Mouse (Mus musculus) spleen, postnatal 36 days (tissue): ENCODE measurements around the gene Sec14l5.

Experiments
- DNase-seq, 2 experiments: peaks; one replicate each; pipeline ENCODE4 v3.0.0; 2022; ENCODE audit warnings: low spot score in 2 of 2, mixed read lengths in 1 of 2

Gene Sec14l5

DNA sequence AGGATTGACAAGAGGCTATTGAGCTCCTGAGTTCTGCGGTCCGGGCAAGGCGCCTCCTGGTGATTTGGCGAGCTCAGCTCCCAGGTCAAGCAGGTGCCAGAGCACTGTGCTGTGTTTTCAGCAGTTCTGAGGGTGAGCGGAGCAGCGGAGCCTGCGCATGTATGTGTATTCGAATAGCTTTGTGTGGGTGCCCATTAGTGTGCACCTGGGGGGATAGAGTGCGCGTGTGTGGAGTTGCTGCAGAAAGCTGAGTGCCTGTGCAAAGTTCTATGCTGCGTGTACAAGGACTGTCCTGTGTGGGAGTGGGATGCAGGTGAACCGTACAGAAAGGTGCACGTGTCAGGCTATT, at the start of gene Sec14l5:
TSS of gene Sec14l5 (plus strand) at position 73 of the 349 bp plus-strand sequence.
- DNase-seq = no peak

DNA sequence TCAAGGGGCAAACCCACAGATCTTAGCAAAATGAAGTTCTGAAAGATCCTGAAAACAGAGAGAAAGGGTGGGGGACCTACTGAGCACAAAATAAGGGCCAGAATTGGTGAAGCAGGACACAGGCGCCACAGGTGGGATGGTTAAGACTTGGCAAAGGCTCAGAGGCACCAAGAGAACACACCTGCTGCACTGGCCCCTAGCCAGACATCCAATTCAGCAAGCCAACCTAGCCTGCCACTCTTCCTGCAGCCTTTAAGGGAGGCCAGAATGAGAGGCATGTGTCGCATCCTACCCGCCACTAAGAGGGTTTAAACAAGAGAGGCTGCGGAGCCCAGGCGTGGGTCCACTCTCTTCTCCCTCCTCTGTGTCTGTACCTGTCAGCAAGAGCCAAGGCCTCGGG, 45.9 kb upstream of the Sec14l5 start:
- DNase-seq = no peak

- DNase-seq = no peak
Measured at GRCm38 (mm10) chr16:5109877-5110276, 37.0 kb upstream of the Sec14l5 start.

GRCm38 (mm10) chr16:5111021-5111420, 35.9 kb upstream of the Sec14l5 start:
- DNase-seq = no peak

GRCm38 (mm10) chr16:5113002-5113550, 33.8 kb upstream of the Sec14l5 start:
- no peak for DNase-seq

DNA sequence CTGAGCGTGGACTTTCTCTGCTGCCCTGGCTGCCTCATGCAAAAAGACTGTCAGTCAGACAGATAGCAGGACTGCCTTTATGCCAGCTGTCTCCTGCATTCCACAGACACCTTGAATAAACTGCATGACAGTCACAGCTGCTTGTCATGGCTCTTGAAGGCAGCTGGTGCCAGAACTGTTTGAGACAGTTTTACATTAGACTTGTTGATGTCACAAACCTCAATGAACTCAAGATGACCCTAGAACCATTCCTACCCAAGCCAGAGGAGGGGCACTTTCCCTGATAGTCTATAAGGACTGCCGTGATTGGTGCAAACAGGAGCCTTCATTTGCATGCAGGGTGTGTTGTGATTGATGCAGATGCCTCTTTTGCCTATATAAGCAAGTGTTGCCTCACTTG, 33.3 kb upstream of the Sec14l5 start:
- no peak for DNase-seq

- no peak for DNase-seq
Measured at GRCm38 (mm10) chr16:5119385-5119784, 27.5 kb upstream of the Sec14l5 start.

DNA sequence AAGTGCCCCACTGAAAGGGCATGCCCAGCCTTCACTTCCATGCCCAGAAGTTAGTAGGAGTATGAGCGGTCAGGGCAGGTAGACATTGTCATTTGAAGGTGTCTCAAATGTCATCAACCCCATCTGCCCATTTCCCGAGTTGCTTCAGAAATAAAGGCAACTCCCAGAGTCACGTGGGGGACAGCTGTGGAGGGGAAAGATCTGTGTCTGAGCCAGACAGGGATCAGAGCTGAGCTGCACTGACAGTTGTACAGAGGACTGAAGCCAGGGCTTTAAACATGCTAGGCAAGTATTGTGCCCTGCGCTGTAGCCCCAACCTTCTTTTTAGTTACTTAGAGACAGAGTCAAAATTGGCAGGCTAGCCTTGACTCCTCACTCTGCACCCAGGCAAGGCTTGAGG, 27.1 kb upstream of the Sec14l5 start:
- no peak for DNase-seq

DNA sequence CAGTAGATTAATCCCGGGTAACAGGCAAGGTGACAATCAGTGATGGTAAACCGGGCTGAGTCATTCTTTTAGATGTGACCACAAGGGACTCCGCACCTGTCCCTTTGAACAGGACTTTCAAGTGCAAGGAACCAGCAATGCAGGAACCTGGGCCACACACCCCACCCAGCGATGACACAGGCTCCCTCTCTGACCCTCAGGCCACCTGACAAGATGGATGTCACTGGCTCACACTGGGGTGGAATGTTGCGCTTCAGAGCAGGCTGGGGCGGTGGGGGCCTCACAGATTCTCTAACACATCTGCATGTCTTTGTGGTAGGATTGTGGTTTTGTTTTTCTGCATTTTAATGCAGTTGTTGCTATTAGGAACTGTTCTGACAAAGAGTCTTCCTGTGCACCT, 23.4 kb upstream of the Sec14l5 start:
- no peak for DNase-seq

- DNase-seq = no peak
Measured at GRCm38 (mm10) chr16:5130196-5130595, 16.7 kb upstream of the Sec14l5 start.

- DNase-seq = peak in 1 of 2 experiments; percentile 8
Measured at GRCm38 (mm10) chr16:5130766-5131165, 16.1 kb upstream of the Sec14l5 start.

GRCm38 (mm10) chr16:5131251-5131922, 15.5 kb upstream of the Sec14l5 start:
- no peak for DNase-seq

- peak; percentile 55 to 69 for DNase-seq
Measured at GRCm38 (mm10) chr16:5132401-5132801, 14.5 kb upstream of the Sec14l5 start, which contains the start of gene Ppl. Gene Ppl, minus strand, starts transcription at chr16:5132421.

- DNase-seq = no peak
Measured at GRCm38 (mm10) chr16:5134623-5135330, 12.1 kb upstream of the Sec14l5 start.

DNA sequence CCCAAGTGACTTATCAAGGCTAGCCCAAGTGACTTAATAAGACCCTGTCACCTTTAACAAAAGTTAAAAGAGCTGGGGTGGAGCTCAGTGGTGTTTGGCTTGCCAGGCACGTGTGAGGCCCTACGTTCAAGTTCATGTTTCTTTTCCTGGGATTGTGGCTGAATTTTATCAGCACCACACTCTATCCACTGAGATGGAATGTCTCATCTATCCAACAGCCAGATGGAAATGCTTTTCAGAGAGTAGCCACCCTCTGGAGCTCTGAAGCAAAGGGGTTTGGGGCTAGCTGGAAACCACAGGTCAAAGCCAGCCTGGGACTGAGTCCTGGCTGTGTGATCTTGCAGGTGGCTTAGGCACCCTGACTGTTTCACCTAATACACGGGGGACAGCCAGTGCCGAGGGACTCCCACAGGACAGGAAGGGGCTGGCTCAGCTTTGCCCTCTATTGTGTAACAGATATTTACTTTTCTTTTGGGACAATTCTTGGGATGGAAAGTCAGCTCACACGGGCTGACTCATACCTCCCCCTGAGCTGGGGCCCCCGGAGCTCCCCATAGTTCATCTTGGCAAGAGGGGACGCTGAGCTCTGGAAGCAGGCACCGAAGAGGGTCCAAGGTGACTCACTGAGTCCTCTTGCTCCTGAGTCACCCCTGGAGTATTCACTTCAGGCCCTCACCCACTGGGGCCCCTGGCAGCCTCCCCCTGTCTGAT, 11.2 kb upstream of the Sec14l5 start:
- no peak for DNase-seq

GRCm38 (mm10) chr16:5136505-5136904, 10.4 kb upstream of the Sec14l5 start:
- DNase-seq = no peak

GRCm38 (mm10) chr16:5137006-5137540, 9.8 kb upstream of the Sec14l5 start:
- no peak for DNase-seq

GRCm38 (mm10) chr16:5139741-5140140, 7.2 kb upstream of the Sec14l5 start:
- DNase-seq = no peak

DNA sequence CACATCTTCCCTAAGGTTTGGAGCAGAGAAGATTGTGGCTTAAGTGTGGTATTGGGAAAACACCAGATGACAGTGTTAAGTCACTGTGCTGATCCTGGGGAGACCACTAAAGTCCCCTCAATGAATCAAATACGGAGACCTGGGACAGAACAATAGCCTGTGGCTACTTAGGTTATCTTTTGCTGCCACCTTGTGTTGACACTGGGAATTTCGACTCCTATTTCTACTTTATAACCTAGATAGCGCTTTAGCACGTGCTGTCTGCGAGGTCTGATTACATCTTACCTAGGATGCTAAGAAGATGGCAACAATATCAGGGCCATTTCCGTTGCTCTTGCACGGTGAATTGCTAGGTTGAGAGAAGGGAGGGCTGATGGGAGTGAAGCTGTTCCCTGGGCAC, 1.3 kb upstream of the Sec14l5 start:
- peak; percentile 63 to 67 for DNase-seq

- peak; percentile 36 to 54 for DNase-seq
Measured at GRCm38 (mm10) chr16:5146367-5147036, 407 bp upstream of the Sec14l5 start.

DNA sequence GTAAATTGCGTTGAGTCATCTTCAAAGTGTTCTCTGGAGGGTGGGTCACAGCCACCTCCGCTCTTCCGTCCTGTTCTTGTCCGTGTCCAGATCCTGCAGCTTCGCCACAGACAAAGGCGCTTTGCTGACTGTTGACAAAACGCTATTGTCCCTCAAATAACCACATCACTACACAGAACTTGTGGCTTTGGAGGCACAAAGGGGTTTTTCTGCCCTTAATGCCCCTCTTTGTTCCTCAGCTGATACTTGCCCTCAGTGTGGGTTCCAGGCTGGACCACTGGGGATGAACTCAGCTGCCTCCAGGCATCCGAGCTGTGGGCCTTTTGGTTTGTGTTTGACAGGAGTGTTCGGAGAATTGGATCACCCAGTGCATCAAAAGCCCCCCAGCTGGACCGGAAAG, 3.6 kb downstream of the Sec14l5 start:
- DNase-seq = no peak
